7 mouse cellular contexts compared by ENCODE assay signal in the genomic region with DNA sequence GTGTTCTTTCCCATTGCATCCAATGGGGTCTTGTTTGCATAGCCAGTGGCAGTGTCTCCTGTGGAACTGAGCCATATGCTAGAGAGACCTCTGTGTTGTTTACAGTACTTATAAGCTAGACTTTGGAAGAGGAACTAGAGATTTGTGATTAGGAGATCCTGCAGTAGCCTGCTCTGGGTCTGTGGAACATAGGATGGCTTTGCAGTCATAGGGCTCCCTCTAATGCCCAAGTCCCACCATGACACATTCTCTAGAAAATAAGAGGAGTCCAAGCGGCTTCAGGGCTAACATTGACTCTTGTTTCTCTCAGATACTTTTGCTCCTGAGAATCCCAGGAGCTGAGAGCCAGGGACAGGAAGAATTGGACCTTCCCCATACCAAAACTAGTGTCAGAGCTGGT.
DNase-seq lines count a peak whose midpoint lies in the region; ATAC-seq and TF ChIP-seq lines count a peak whose summit lies in the region.
"Not testable (repeated sequence)": the region's sequence is repeated elsewhere in the genome, so short reads cannot be mapped to it uniquely, and the experiment has no call there.

No protein-coding gene starts in this region.

- not testable (repeated sequence) for TF ChIP-seq POLR2A in MEL (IDR thresholded peaks at IDR 0.05; ENCODE audit: control insufficient read depth in 1 of 2, insufficient read depth in 1 of 2, low read depth in 1 of 2, low read length in 2 of 2, poor library complexity in 1 of 2); heart, adult 2 months (IDR thresholded peaks at IDR 0.05; ENCODE audit: insufficient read depth, low read depth, low read length); kidney, adult 2 months (IDR thresholded peaks at IDR 0.05; ENCODE audit: low read depth, low read length)

- DNase-seq in MEL (ENCODE audit: low read depth, low spot score) = peak; percentile 13
- peak; percentile 5 for DNase-seq in brain, adult 2 months (ENCODE audit: low read depth, low spot score)
- DNase-seq in heart, adult 2 months; liver, postnatal 0 days: not testable (repeated sequence)
- peak; percentile 33 for DNase-seq in kidney, adult 2 months
- DNase-seq in layer of hippocampus, adult 9-10 months (ENCODE audit: low spot score) = peak; percentile 9
- peak; percentile 7 for DNase-seq in ovary, postnatal 14 days (ENCODE audit: low spot score)

- not testable (repeated sequence) for H3K9ac ChIP-seq in MEL (ENCODE audit: control insufficient read depth, low read depth, low read length, poor library complexity, severe bottlenecking); heart, adult 2 months (ENCODE audit: low read depth, low read length); liver, postnatal 0 days (replicated peaks)

- TF ChIP-seq EP300 in MEL (IDR thresholded peaks at IDR 0.05; ENCODE audit: low read depth in 1 of 2, low read length in 2 of 2); heart, adult 2 months (IDR thresholded peaks at IDR 0.05; ENCODE audit: insufficient read depth, low read depth, low read length); liver, postnatal 0 days (IDR thresholded peaks at IDR 0.05; ENCODE audit: low read depth): not testable (repeated sequence)

- H3K4me3 ChIP-seq in MEL (ENCODE audit: control insufficient read depth in 1 of 2, insufficient read depth in 1 of 2, low read depth in 2 of 2, low read length in 2 of 2); heart, adult 2 months; kidney, adult 2 months (ENCODE audit: insufficient read depth, low read depth, low read length); liver, postnatal 0 days (ENCODE audit: low read depth, low read length): not testable (repeated sequence)

- not testable (repeated sequence) for H3K4me1 ChIP-seq in MEL (ENCODE audit: control insufficient read depth in 1 of 2, insufficient read depth in 2 of 2, low read length in 2 of 2); heart, adult 2 months (ENCODE audit: control insufficient read depth, insufficient read depth, low read length); kidney, adult 2 months (ENCODE audit: control insufficient read depth, insufficient read depth, low read length); liver, postnatal 0 days (ENCODE audit: insufficient read depth)

- H3K79me2 ChIP-seq in MEL (ENCODE audit: control insufficient read depth, insufficient read depth, low read length, poor library complexity); heart, adult 2 months (replicated peaks; ENCODE audit: control insufficient read depth, insufficient read depth, low read length): not testable (repeated sequence)

- ATAC-seq in liver, postnatal 0 days = not testable (repeated sequence)

- TF ChIP-seq CTCF in MEL (IDR thresholded peaks at IDR 0.05 in 2 of 3, conservative IDR thresholded peaks at IDR 0.05 in 1 of 3; ENCODE audit: control insufficient read depth in 1 of 3, insufficient read depth in 1 of 3, low read depth in 2 of 3, low read length in 3 of 3, poor library complexity in 1 of 3, severe bottlenecking in 1 of 3) = peak in 2 of 3 experiments; percentile 7 to 34; a peak in 2 of 6 replicates
- TF ChIP-seq CTCF in heart, adult 2 months (IDR thresholded peaks at IDR 0.05) = peak; percentile 69
- peak; percentile 51 for TF ChIP-seq CTCF in kidney, adult 2 months (conservative IDR thresholded peaks at IDR 0.05; ENCODE audit: insufficient read depth, insufficient read length, low read depth, low read length)
- TF ChIP-seq CTCF in liver, postnatal 0 days (IDR thresholded peaks at IDR 0.05; ENCODE audit: low read depth) = peak; percentile 57

- not testable (repeated sequence) for H3K36me3 ChIP-seq in MEL (ENCODE audit: control insufficient read depth in 1 of 2, insufficient read depth in 2 of 2, low read length in 2 of 2); heart, adult 2 months (ENCODE audit: control insufficient read depth, insufficient read depth, low read length); kidney, adult 2 months (ENCODE audit: control insufficient read depth, insufficient read depth, low read length); liver, postnatal 0 days (replicated peaks; ENCODE audit: insufficient read depth, low read length)

- intact Hi-C loops in heart, adult 2 months (cut with DNase I) = not testable (repeated sequence)

- WGBS in heart, adult 2 months = 24% methylated on average over 1 of the region's 1 CpGs
- 20% methylated on average over 1 of the region's 1 CpGs for WGBS in kidney, adult 2 months
- WGBS in liver, postnatal 0 days (ENCODE audit: insufficient replicate concordance) = 24% methylated on average over 1 of the region's 1 CpGs

- H3K27ac ChIP-seq in MEL (ENCODE audit: control insufficient read depth, low read depth, low read length); heart, adult 2 months; kidney, adult 2 months (ENCODE audit: insufficient read depth, low read depth, low read length); liver, postnatal 0 days (ENCODE audit: low read depth): not testable (repeated sequence)

- not testable (repeated sequence) for H3K27me3 ChIP-seq in MEL (ENCODE audit: control insufficient read depth in 1 of 2, insufficient read depth in 2 of 2, low read length in 2 of 2); heart, adult 2 months (ENCODE audit: control insufficient read depth, insufficient read depth, low read length); kidney, adult 2 months (replicated peaks; ENCODE audit: control insufficient read depth, insufficient read depth, low read length); liver, postnatal 0 days (ENCODE audit: insufficient read depth, low read length)

- not testable (repeated sequence) for H3K4me2 ChIP-seq in liver, postnatal 0 days (ENCODE audit: low read depth, low read length)

- peak; percentile 52 for TF ChIP-seq RAD21 in MEL (IDR thresholded peaks at IDR 0.05; ENCODE audit: low read depth, low read length)

- H3K9me3 ChIP-seq in MEL (replicated peaks; ENCODE audit: insufficient read depth, low read length); liver, postnatal 0 days (ENCODE audit: low read length): not testable (repeated sequence)

TF ChIP-seq in MEL, 35 proteins besides CTCF, POLR2A, EP300 and RAD21:
- TF ChIP-seq SMC3 (IDR thresholded peaks at IDR 0.05; ENCODE audit: low read depth, low read length) = peak; percentile 26
